Mouse (Mus musculus): ENCODE data around the gene Olfr1024.

The Olfr1024 gene

GRCm38 (mm10) chr2:85904952-85905351 lies at the start of gene Olfr1024:
Gene Olfr1024, minus strand, starts transcription at chr2:85905052.
- in situ Hi-C loops (cut with MboI, MseI), result no loop called here

GRCm38 (mm10) chr2:85950137-85950536 lies 45.3 kb upstream of the Olfr1024 start, which contains the start of gene Olfr1028:
Gene Olfr1028, plus strand, starts transcription at chr2:85950437.
- in situ Hi-C loops (cut with MboI, MseI), result no loop called here

GRCm38 (mm10) chr2:85921258-85921657 lies 16.4 kb upstream of the Olfr1024 start, which contains the start of gene Olfr1026:
Gene Olfr1026, plus strand, starts transcription at chr2:85921558.
- in situ Hi-C loops (cut with MboI, MseI), result no loop called here

- in situ Hi-C loops (cut with MboI, MseI), result no loop called here
These were observed 10.0 kb upstream of the Olfr1024 start, which contains the start of gene Olfr1025-ps1 for GRCm38 (mm10) chr2:85914893-85915292. Gene Olfr1025-ps1, plus strand, starts transcription at chr2:85915193.

GRCm38 (mm10) chr2:85913197-85913596 lies 8.3 kb upstream of the Olfr1024 start:
- in situ Hi-C loops (cut with MboI, MseI), result no loop called here

- in situ Hi-C loops (cut with MboI, MseI), result no loop called here
These were observed 19.5 kb downstream of the Olfr1024 start, which contains the start of gene Olfr1023 for GRCm38 (mm10) chr2:85885340-85885739. Gene Olfr1023, plus strand, starts transcription at chr2:85885640.

- in situ Hi-C loops (cut with MboI, MseI), result no loop called here
These were observed 36.6 kb downstream of the Olfr1024 start, which contains the start of gene Olfr1022 for GRCm38 (mm10) chr2:85868294-85868693. Gene Olfr1022, plus strand, starts transcription at chr2:85868594.
